Mouse (Mus musculus) limb, embryonic 15.5 days (tissue): ENCODE results near the gene Cntnap1. TPM values are rescaled to one million over a fixed set of nuclear protein-coding genes. Genes with fewer than 3 reads are reported as not detected.

Source experiments
- ATAC-seq: fragments of 200-750 bp; cut with Nextera tagmentation; 2 replicates; pipeline ENCODE4 v1.8.0; 2017; ENCODE audit warnings: low read depth, moderate TSS enrichment; ENCODE audit not compliant: insufficient number of reproducible peaks, low FRiP score, low TSS enrichment
- H3K27ac ChIP-seq: fragments of 300-500 bp; sonication (generic); 2 replicates; pipeline ENCODE4 v1.5.1; 2015; ENCODE audit warnings: moderate library complexity, mild to moderate bottlenecking, inconsistent platforms
- H3K27me3 ChIP-seq: fragments of 300-500 bp; sonication (generic); 2 replicates; pipeline ENCODE4 v1.6.1; 2015; ENCODE audit warnings: inconsistent platforms
- H3K36me3 ChIP-seq: fragments of 300-500 bp; sonication (generic); 2 replicates; pipeline ENCODE4 v1.6.1; 2015; ENCODE audit warnings: inconsistent platforms
- H3K4me1 ChIP-seq: fragments of 300-500 bp; sonication (generic); 2 replicates; pipeline ENCODE4 v1.6.1; 2015; ENCODE audit warnings: inconsistent platforms
- H3K4me2 ChIP-seq: fragments of 300-500 bp; sonication (generic); 2 replicates; pipeline ENCODE4 v1.6.1; 2015; ENCODE audit warnings: mild to moderate bottlenecking, inconsistent platforms
- H3K4me3 ChIP-seq: fragments of 300-500 bp; sonication (generic); 2 replicates; pipeline ENCODE4 v1.5.1; 2015; ENCODE audit warnings: mild to moderate bottlenecking, inconsistent platforms
- H3K9ac ChIP-seq: fragments of 300-500 bp; sonication (generic); 2 replicates; pipeline ENCODE4 v1.6.1; 2015; ENCODE audit warnings: inconsistent platforms
- H3K9me3 ChIP-seq: fragments of 300-500 bp; sonication (generic); 2 replicates; pipeline ENCODE4 v1.6.1; 2016; ENCODE audit warnings: inconsistent platforms
- WGBS: fragments of 180-500 bp; shearing (Covaris S2); methylation state at CpG from one replicate; pipeline ENCODE4 v1.1.7; 2015; 5-methylcytosine and 5-hydroxymethylcytosine counted together
- polyA plus RNA-seq: library from polyadenylated mRNA; unstranded; fragments of >200 nt; fragmentation: Nextera tagmentation; extraction: Ambion mirVana; gene quantifications from 2 replicates; pipeline ENCODE4 v1.2.1, GENCODE M21; 2015

Gene Cntnap1
- polyA plus RNA-seq, 1 experiment from 2014 or later, result 1.4 TPM

DNA sequence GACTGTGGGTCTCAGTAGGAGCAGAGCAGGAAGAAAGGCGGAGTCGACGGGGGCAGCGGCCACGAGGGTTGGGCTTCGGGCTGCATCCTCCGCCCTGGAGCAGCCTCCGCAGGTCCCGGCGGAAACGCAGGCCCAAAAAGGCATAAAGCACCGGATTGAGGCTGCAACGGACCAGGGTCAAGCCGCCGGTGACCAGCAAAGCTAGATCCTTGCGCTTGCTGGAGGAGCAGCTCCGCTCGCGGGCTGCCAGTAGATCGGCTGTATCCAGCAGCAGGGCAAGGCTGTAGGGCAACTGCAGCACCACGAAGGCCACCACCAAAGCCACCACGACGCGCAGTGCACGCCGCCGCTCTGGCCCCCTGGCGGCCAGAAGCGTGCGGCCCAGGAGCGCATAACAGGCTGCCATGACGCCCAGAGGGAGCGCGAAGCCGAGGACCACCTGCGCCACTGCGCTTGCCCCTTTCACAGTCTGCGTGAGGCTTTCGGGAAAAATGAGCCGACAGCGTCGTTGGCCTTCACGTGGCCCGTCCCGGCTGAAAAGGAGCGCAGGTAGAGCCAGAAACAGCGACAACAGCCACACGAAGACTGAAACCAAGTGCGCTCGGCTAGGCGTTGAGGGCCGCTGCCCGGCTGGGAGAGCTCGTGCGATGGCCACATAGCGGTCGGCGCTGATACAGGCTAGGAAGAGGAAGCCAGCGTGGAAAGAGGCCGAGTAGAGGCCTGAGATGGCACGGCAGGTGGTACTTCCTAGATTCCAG, 3.5 kb downstream of the Cntnap1 start:
- ATAC-seq, result no peak
- H3K9ac ChIP-seq, result 0 out of 2 replicates have a peak overlapping the region, but pooled peaks have one; percentile 26
- H3K4me2 ChIP-seq, result peak overlapping the region; percentile 70
- no peaks in the 10 kb centered on the region for H3K9me3 ChIP-seq
- H3K4me1 ChIP-seq, result peaks cover 76% of the 10 kb centered on the region
- H3K4me3 ChIP-seq, result peak overlapping the region; percentile 36
- H3K27ac ChIP-seq, result peak overlapping the region; percentile 80
- peaks cover 66% of the 10 kb centered on the region for H3K27me3 ChIP-seq
- H3K36me3 ChIP-seq, result no peaks in the 10 kb centered on the region
- 2% methylated on average over 61 of the region's 61 CpGs for WGBS

DNA sequence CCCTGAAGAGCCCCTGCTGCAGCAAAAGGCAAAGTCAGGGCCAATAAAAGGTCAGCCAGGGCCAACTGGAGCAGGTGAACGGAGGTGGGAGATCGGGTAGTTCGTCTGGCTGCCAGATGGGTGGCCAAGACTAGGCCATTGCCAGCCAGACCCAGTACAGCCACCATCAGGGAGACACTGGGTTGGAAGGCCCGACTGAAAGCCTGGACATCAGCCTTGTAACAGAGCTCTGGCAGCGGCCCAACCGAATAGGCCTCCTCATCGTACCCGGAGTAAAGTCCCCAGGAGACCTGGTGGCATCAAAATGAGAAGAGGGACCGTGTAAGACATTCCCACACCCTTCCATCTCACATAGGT, 4.0 kb downstream of the Cntnap1 start:
- Histone ChIP-seq H3K9ac (0 out of 2 replicates have a peak overlapping the region, but pooled peaks have one; percentile 26), H3K4me3 (peak overlapping the region; percentile 36), H3K4me2 (peak overlapping the region; percentile 70), H3K27me3 (peaks cover 66% of the 10 kb centered on the region), H3K27ac (no peak overlapping the region), H3K36me3 (no peaks in the 10 kb centered on the region), H3K4me1 (peaks cover 70% of the 10 kb centered on the region), H3K9me3 (no peaks in the 10 kb centered on the region)
- 23% methylated on average over 9 of the region's 9 CpGs for WGBS
- ATAC-seq, result no peak

DNA sequence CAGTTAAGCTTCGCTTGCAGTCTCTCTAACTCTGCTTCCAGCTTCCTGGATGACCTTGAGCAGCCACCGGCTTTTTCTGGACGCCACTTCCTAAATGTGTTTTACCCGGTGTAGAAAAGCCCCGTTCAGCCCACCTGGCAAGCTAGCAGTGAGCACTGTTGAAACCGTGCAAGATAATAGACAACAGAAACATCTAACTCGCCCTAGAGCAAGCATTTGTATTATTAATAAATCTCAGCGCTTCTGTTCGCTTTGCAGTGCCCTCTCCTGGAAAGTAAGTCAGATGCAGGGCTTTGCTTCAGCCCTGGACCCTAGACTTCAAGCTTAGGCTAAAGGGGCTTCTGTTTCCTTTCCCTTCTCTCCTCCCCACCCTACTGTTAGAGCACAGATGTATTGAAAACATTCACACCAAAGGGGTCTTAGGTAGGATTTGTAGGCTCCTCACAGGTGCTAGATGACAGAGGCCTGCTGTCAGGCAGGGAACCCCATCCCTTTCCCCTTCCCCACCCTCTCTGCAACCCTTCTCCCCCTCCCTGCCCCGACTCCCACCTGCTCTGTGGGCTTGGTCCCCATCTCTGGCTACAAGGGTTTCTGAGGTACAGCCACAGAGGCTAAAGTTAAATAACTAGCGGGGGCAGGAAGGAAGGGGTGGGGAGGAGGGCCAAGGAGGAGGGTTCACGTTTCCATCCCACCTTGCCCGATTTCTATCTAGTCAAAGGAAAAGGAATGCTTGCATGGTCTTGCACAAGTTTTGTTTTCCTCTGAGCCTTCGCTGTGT, 4.7 kb downstream of the Cntnap1 start, which contains the start of gene Ccr10:
TSS of gene Ccr10 (minus strand) at position 593 of the 778 bp plus-strand sequence.
- Histone ChIP-seq H3K4me1 (peaks cover 64% of the 10 kb centered on the region), H3K9ac (no peak within 1 kb of the TSS), H3K4me2 (peak within 1 kb of the TSS; percentile 70), H3K27me3 (peaks cover 62% of the 10 kb centered on the region), H3K36me3 (no peaks in the 10 kb centered on the region), H3K4me3 (peak within 1 kb of the TSS; percentile 36), H3K9me3 (no peaks in the 10 kb centered on the region), H3K27ac (no peak within 1 kb of the TSS)
- WGBS, result 19% methylated on average over 14 of the region's 14 CpGs
- no peak for ATAC-seq

DNA sequence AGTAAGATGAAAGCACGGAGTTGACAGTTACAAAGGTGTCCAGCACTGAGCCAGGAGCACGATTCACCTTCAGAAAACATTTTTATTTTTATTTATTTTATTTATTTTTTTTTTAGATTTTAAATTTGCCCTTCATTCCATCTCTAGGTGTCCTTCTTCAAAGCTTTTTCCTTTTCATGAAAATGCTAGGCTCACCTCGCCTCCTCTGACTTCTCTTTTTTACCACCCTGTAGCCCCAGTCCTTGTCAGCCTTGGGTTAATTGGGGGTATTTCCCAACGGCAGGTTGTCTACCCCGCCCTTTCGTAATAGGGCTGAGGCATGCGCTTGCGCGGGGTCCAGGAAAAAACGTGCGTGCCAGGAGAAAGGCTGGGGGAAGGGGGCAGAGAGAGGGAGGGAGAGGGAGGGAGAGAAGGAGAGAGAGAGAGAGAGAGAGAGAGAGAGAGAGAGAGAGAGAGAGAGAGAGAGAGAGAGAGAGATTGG, 5.4 kb downstream of the Cntnap1 start:
- 9% methylated on average over 11 of the region's 11 CpGs for WGBS
- H3K27me3 ChIP-seq, result peaks cover 65% of the 10 kb centered on the region
- peaks cover 57% of the 10 kb centered on the region for H3K4me1 ChIP-seq
- H3K4me3 ChIP-seq, result peak overlapping the region; percentile 28
- ATAC-seq, result no peak
- H3K36me3 ChIP-seq, result no peaks in the 10 kb centered on the region
- peak overlapping the region; percentile 46 for H3K4me2 ChIP-seq
- H3K27ac ChIP-seq, result no peak overlapping the region
- no peak overlapping the region for H3K9ac ChIP-seq
- no peaks in the 10 kb centered on the region for H3K9me3 ChIP-seq

DNA sequence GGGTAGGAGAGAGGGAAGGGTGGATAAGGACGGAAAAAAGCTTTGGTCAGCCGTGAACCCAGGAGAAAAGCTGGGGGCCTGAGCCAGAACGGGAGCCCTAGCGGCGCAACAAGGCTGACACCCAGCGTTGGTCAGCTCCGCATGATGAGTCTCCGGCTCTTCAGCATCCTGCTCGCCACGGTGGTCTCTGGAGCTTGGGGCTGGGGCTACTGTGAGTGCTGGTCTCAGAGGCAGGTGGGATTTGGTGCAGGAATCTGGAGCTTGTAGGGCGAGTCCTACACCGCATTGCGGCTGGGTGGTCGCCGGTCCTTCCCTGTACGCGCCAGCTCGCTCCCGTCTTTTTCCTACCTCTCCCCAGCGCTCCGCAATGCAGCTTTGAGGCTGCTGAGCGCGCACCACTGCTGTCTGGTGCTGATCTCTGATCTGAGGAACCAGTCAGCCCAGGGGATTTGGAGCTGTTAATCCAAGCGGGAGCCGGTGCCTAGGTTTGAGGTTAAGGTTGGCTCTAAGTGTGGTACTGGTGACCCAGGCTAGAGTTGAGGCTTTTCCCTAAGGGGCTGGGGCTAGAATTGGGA, 5.9 kb downstream of the Cntnap1 start:
- Histone ChIP-seq H3K9me3 (no peaks in the 10 kb centered on the region), H3K9ac (no peak overlapping the region), H3K27ac (no peak overlapping the region), H3K4me2 (peak overlapping the region; percentile 46), H3K4me1 (peaks cover 56% of the 10 kb centered on the region), H3K4me3 (peak overlapping the region; percentile 28), H3K27me3 (peaks cover 66% of the 10 kb centered on the region), H3K36me3 (no peaks in the 10 kb centered on the region)
- under 1% methylated on average over 25 of the region's 25 CpGs for WGBS
- no peak for ATAC-seq

DNA sequence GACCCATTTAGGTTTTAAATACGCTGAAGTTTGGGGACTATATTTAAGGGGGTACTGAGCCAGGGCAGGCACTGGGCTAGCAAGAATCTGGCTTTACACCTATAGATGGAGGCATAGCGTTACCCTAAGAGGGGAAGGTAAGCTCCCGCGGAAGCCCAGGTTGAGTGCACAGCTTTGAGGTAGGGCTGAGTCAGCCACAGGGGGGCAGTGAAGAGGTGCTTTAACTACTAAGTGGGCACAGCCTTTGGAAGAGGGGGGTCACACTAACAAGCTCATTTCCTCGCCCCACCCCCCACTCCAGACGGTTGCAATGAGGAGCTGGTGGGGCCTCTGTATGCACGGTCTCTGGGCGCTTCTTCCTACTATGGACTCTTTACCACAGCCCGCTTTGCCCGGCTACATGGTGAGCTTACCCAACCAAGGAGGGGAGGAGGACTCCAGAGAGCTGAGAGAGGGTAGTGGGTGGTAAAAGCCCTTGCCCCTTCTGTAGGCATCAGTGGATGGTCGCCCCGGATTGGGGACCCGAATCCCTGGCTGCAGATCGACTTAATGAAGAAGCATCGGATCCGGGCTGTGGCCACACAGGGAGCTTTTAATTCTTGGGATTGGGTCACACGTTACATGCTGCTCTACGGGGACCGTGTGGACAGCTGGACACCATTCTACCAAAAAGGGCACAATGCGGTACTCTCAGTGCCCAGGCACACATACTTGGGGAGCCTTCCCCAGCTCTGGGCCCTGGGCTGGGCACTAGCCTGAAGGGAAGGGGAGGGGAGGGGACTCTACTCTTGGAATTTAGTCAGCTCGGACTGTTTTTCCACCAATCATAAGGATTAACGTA, 6.8 kb downstream of the Cntnap1 start:
- ATAC-seq, result no peak
- no peaks in the 10 kb centered on the region for H3K36me3 ChIP-seq
- H3K27me3 ChIP-seq, result peaks cover 66% of the 10 kb centered on the region
- no peak overlapping the region for H3K4me3 ChIP-seq
- no peak overlapping the region for H3K9ac ChIP-seq
- H3K27ac ChIP-seq, result no peak overlapping the region
- WGBS, result 25% methylated on average over 22 of the region's 22 CpGs
- no peak overlapping the region for H3K4me2 ChIP-seq
- H3K4me1 ChIP-seq, result peaks cover 52% of the 10 kb centered on the region
- no peaks in the 10 kb centered on the region for H3K9me3 ChIP-seq

DNA sequence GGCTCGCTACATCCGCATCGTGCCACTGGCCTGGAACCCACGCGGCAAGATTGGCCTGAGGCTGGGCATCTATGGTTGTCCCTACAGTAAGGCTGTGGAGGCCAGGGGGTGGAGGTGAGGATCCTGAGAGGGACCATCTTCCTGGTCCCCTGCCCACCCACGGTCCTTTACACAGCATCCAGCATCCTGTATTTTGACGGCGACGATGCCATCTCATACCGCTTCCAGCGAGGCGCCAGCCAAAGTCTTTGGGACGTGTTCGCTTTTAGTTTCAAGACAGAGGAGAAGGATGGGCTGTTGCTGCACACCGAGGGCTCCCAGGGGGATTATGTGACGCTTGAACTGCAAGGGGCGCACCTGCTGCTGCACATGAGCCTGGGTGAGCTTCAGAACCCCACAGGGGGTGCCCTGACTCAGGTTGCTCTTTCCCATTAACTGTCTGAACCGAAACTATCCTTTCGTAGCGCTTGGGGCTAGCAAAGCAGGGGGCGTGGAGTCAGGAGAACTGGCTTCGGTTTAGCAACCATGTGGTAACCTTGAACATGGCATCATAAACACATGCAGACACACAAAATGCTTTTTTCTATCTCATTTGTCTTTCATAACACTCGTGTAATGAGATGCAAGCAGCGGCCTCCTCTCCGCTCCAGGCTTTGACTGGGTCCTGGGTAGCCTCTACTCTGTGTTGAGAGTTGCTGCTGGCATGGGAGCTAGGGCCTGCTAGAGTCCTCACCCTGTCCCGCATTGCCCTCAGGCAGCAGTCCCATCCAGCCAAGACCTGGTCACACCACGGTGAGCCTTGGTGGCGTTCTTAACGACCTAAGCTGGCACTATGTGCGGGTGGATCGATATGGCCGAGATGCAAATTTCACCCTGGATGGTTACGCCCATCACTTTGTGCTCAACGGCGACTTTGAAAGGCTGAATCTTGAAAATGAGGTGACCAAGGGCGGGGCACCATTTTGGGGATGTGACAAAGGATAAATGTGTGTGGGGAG, 8.0 kb downstream of the Cntnap1 start:
- H3K36me3 ChIP-seq, result no peaks in the 10 kb centered on the region
- peaks cover 63% of the 10 kb centered on the region for H3K27me3 ChIP-seq
- no peaks in the 10 kb centered on the region for H3K9me3 ChIP-seq
- no peak for ATAC-seq
- no peak overlapping the region for H3K4me2 ChIP-seq
- peaks cover 40% of the 10 kb centered on the region for H3K4me1 ChIP-seq
- no peak overlapping the region for H3K4me3 ChIP-seq
- WGBS, result 47% methylated on average over 36 of the region's 36 CpGs
- H3K9ac ChIP-seq, result no peak overlapping the region
- no peak overlapping the region for H3K27ac ChIP-seq

DNA sequence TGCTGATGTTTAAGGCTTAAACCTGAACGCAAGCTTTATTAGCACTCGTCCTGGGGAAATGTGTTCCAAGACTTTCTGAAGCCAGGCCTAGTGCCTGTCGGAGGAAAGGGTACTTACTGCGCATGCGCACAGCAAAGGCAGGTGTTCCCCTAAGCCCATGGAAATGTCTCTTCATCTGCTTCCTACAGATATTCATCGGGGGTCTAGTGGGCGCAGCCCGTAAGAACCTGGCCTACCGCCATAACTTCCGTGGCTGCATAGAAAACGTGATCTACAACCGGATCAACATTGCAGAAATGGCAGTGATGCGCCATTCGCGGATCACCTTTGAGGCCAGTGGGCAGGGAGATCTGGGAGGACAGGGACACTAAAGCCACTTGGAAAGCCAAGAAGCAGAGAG, 9.0 kb downstream of the Cntnap1 start:
- peaks cover 31% of the 10 kb centered on the region for H3K4me1 ChIP-seq
- ATAC-seq, result no peak
- H3K36me3 ChIP-seq, result no peaks in the 10 kb centered on the region
- H3K27ac ChIP-seq, result no peak overlapping the region
- no peak overlapping the region for H3K4me3 ChIP-seq
- WGBS, result 78% methylated on average over 15 of the region's 15 CpGs
- H3K9me3 ChIP-seq, result no peaks in the 10 kb centered on the region
- no peak overlapping the region for H3K9ac ChIP-seq
- no peak overlapping the region for H3K4me2 ChIP-seq
- peaks cover 57% of the 10 kb centered on the region for H3K27me3 ChIP-seq

DNA sequence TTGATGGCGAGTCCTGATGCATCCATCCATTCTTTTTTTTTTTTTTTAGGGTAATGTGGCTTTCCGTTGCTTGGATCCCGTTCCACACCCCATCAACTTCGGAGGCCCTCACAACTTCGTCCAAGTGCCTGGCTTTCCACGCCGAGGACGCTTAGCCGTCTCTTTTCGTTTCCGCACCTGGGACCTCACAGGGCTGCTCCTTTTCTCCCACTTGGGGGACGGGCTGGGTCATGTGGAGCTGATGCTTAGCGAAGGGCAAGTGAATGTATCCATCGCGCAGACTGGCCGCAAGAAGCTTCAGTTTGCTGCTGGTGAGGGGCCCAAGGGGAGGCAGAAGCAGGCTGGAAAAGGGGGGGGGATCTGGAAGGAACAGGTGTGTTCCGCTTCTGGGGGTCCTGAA, 9.9 kb downstream of the Cntnap1 start:
- Histone ChIP-seq H3K4me2 (no peak overlapping the region), H3K27ac (no peak overlapping the region), H3K36me3 (no peaks in the 10 kb centered on the region), H3K27me3 (peaks cover 47% of the 10 kb centered on the region), H3K4me3 (no peak overlapping the region), H3K9me3 (no peaks in the 10 kb centered on the region), H3K4me1 (peaks cover 23% of the 10 kb centered on the region), H3K9ac (no peak overlapping the region)
- no peak for ATAC-seq
- 72% methylated on average over 17 of the region's 17 CpGs for WGBS

DNA sequence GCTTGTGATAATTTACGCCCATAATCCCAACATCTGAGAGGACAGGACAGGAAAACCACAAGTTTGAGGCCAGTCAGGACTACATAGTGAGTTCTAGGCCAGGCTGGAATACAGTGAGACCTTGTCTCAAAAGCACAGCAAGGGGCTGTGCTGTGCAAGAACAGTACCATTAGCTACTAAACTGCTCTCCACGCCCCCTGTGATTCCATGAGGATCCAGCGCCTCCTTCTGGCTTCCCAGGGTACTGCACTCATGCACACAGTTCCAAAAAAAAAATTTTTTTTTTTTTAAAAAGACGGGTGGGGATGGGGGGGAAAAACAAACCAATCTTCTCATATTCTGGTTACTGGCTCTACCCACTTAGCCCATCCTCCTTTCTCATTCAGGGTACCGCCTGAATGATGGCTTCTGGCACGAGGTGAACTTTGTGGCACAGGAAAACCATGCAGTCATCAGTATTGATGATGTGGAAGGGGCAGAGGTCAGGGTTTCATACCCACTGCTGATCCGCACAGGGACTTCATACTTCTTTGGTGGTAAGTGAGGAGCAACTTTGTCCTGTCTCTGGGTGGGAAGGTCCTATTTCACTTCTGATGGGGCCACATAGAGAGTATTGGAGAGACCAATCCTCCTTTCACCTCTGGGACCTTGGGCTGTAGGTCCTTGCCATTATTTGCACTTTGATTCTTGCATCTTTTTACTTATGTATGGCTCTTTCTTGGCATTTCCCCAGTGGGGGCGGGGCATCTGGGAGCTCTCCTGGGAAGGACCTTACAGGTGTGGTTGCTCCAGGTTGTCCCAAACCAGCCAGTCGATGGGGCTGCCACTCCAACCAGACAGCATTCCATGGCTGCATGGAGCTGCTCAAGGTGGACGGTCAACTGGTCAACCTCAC, 10.8 kb downstream of the Cntnap1 start:
- Histone ChIP-seq H3K27me3 (peaks cover 40% of the 10 kb centered on the region), H3K4me2 (no peak overlapping the region), H3K27ac (no peak overlapping the region), H3K9me3 (no peaks in the 10 kb centered on the region), H3K4me3 (no peak overlapping the region), H3K4me1 (peaks cover 18% of the 10 kb centered on the region), H3K36me3 (no peaks in the 10 kb centered on the region), H3K9ac (no peak overlapping the region)
- no peak for ATAC-seq
- WGBS, result 40% methylated on average over 10 of the region's 10 CpGs
